Mouse (Mus musculus): ENCODE results near the gene Spint4.

Gene Spint4

GRCm38 (mm10) chr2:164733259-164733658 lies 35.0 kb downstream of the Spint4 start:
- no peak for DNase-seq

GRCm38 (mm10) chr2:164734839-164735238 lies 36.5 kb downstream of the Spint4 start:
- no peak for DNase-seq

- DNase-seq: no peak
Observed at GRCm38 (mm10) chr2:164735446-164735845, 37.1 kb downstream of the Spint4 start.

GRCm38 (mm10) chr2:164737377-164738090 lies 39.2 kb downstream of the Spint4 start:
- DNase-seq: no peak

- no peak for DNase-seq
Observed at GRCm38 (mm10) chr2:164739876-164740275, 41.6 kb downstream of the Spint4 start.

GRCm38 (mm10) chr2:164744987-164745386 lies 46.7 kb downstream of the Spint4 start:
- no peak for DNase-seq

- DNase-seq: peak; percentile 95 to 96
Observed at GRCm38 (mm10) chr2:164745843-164746479, 47.7 kb downstream of the Spint4 start, which contains the start of the genes Wfdc3 and Dnttip1. Gene Wfdc3, minus strand, starts transcription at chr2:164745931. Gene Dnttip1, plus strand, starts transcription at chr2:164745983.

GRCm38 (mm10) chr2:164746693-164747092 lies 48.4 kb downstream of the Spint4 start:
- DNase-seq: peak in 1 of 2 experiments; percentile 40

- no peak for DNase-seq
Observed at GRCm38 (mm10) chr2:164748191-164748590, 49.9 kb downstream of the Spint4 start.

GRCm38 (mm10) chr2:164748991-164749390 lies 50.7 kb downstream of the Spint4 start:
- no peak for DNase-seq
